In the genomic region with DNA sequence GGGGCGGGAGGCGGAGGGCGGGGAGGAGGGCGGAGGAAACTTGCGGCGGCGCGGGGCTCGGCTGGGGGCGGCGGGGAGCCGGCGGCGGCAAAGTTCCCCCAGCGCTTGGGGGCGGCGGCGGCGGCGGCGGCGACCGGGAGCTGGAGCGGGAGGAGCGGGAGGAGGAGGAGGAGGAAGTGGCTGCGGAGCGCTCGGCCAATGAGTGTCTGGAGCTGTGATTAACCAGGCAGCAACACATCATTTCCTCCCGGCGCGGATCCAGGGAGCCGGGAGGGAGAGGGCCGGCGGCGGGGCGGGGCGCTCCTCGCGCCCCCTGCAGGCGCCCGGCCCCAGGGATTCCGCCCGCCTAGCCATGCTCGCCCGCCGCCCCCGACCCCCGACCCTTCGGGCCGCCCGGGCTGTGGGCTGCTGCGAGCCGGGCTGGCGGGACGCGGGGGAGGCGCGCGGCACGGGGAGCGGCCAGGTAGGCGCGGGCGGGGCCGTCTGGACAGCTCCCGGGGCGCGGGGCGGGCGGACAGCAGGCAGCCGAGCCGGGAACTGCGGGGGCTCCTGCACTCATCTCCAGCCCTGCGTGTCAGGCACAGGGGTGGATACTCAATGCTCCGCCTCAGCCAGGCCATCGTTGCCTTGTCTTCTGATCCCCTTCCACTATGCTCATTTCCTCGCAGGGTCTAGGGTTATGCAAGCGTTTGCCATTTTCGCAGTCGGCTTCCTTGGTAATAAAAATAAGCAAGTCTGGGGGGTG, we compare ENCODE assay signal across 8 mouse cellular contexts. TPM values are rescaled to one million over a fixed set of nuclear protein-coding genes. Genes with fewer than 3 reads are reported as not detected.
A peak's percentile ranks its signal among the peaks of the same experiment; 100 is the strongest.
DNase-seq lines count a peak whose midpoint lies in the region; ATAC-seq and TF ChIP-seq lines count a peak whose summit lies in the region.

Acvr1 (minus strand) TSS at position 92 of the 745 bp plus-strand sequence.
Upp2 (plus strand) TSS at position 233 of the 745 bp plus-strand sequence.

- H3K79me2 ChIP-seq in heart, adult 2 months (replicated peaks; ENCODE audit: control insufficient read depth, insufficient read depth, low read length) = peaks cover 10% of the 10 kb centered on the region

- no peaks in the 10 kb centered on the region for H3K36me3 ChIP-seq in erythroblast, embryonic 14.5 days (ENCODE audit: control insufficient read depth)
- H3K36me3 ChIP-seq in embryonic facial prominence, embryonic 10.5 days (replicated peaks) = no peaks in the 10 kb centered on the region
- H3K36me3 ChIP-seq in heart, adult 2 months (ENCODE audit: control insufficient read depth, insufficient read depth, low read length) = no peaks in the 10 kb centered on the region
- H3K36me3 ChIP-seq in kidney, adult 2 months (ENCODE audit: control insufficient read depth, insufficient read depth, low read length) = no peaks in the 10 kb centered on the region
- no peaks in the 10 kb centered on the region for H3K36me3 ChIP-seq in limb, embryonic 13.5 days
- H3K36me3 ChIP-seq in midbrain, embryonic 14.5 days (ENCODE audit: control insufficient read depth, insufficient read depth, low read length) = no peaks in the 10 kb centered on the region

- intact Hi-C loops in heart, adult 2 months (cut with DNase I) = loop anchor here (1.0 to 5.0 kb wide), 4 partner anchors 34 to 100 kb away; no protein-coding TSS in a partner anchor

- under 1% methylated on average over 63 of the region's 80 CpGs for WGBS in embryonic facial prominence, embryonic 10.5 days
- WGBS in heart, adult 2 months = under 1% methylated on average over 58 of the region's 80 CpGs
- 2% methylated on average over 70 of the region's 80 CpGs for WGBS in kidney, adult 2 months
- WGBS in limb, embryonic 13.5 days = 0% methylated on average over 46 of the region's 80 CpGs
- under 1% methylated on average over 47 of the region's 80 CpGs for WGBS in midbrain, embryonic 14.5 days

- peak; percentile 67 for TF ChIP-seq CTCF in heart, adult 2 months (IDR thresholded peaks at IDR 0.05)
- no peak for TF ChIP-seq CTCF in kidney, adult 2 months (conservative IDR thresholded peaks at IDR 0.05; ENCODE audit: insufficient read depth, insufficient read length, low read depth, low read length)

- H3K4me3 ChIP-seq in erythroblast, embryonic 14.5 days (replicated peaks) = peak within 1 kb of the TSS; percentile 61
- peak within 1 kb of the TSS; percentile 94 for H3K4me3 ChIP-seq in embryonic facial prominence, embryonic 10.5 days
- H3K4me3 ChIP-seq in heart, adult 2 months = peak within 1 kb of the TSS; percentile 77
- peak within 1 kb of the TSS; percentile 90 for H3K4me3 ChIP-seq in kidney, adult 2 months (ENCODE audit: insufficient read depth, low read depth, low read length)
- H3K4me3 ChIP-seq in limb, embryonic 13.5 days = peak within 1 kb of the TSS; percentile 83
- H3K4me3 ChIP-seq in midbrain, embryonic 14.5 days (replicated peaks; ENCODE audit: low read depth, low read length) = peak within 1 kb of the TSS; percentile 79

- peak within 1 kb of the TSS; percentile 97 for H3K27ac ChIP-seq in embryonic facial prominence, embryonic 10.5 days (replicated peaks)
- H3K27ac ChIP-seq in heart, adult 2 months = peak within 1 kb of the TSS; percentile 91
- peak within 1 kb of the TSS; percentile 79 for H3K27ac ChIP-seq in kidney, adult 2 months (ENCODE audit: insufficient read depth, low read depth, low read length)
- peak within 1 kb of the TSS; percentile 96 for H3K27ac ChIP-seq in limb, embryonic 13.5 days
- H3K27ac ChIP-seq in midbrain, embryonic 14.5 days (replicated peaks; ENCODE audit: low read depth, low read length) = peak within 1 kb of the TSS; percentile 99

- H3K9me3 ChIP-seq in erythroblast, embryonic 14.5 days (ENCODE audit: control insufficient read depth, low read length) = peaks cover 3% of the 10 kb centered on the region; the same call in 1 of the 2 replicates
- H3K9me3 ChIP-seq in embryonic facial prominence, embryonic 10.5 days = no peaks in the 10 kb centered on the region
- H3K9me3 ChIP-seq in limb, embryonic 13.5 days = no peaks in the 10 kb centered on the region
- no peaks in the 10 kb centered on the region for H3K9me3 ChIP-seq in midbrain, embryonic 14.5 days (ENCODE audit: control insufficient read depth, low read length)

- no peak for TF ChIP-seq EP300 in heart, adult 2 months (IDR thresholded peaks at IDR 0.05; ENCODE audit: insufficient read depth, low read depth, low read length)

- H3K4me2 ChIP-seq in limb, embryonic 13.5 days (replicated peaks) = peak within 1 kb of the TSS; percentile 78
- H3K4me2 ChIP-seq in midbrain, embryonic 14.5 days (ENCODE audit: low read length) = peak within 1 kb of the TSS; percentile 75

- H3K4me1 ChIP-seq in erythroblast, embryonic 14.5 days (ENCODE audit: control insufficient read depth) = no peaks in the 10 kb centered on the region; the same call in 1 of the 2 replicates
- peaks cover 45% of the 10 kb centered on the region for H3K4me1 ChIP-seq in embryonic facial prominence, embryonic 10.5 days
- H3K4me1 ChIP-seq in heart, adult 2 months (ENCODE audit: control insufficient read depth, insufficient read depth, low read length) = peaks cover 13% of the 10 kb centered on the region
- H3K4me1 ChIP-seq in kidney, adult 2 months (ENCODE audit: control insufficient read depth, insufficient read depth, low read length) = peaks cover 21% of the 10 kb centered on the region
- H3K4me1 ChIP-seq in limb, embryonic 13.5 days = peaks cover 53% of the 10 kb centered on the region
- peaks cover 32% of the 10 kb centered on the region for H3K4me1 ChIP-seq in midbrain, embryonic 14.5 days (ENCODE audit: control insufficient read depth, insufficient read depth, low read length)

- peak; percentile 91 for DNase-seq in embryonic facial prominence, embryonic 10.5 days (ENCODE audit: low spot score)
- DNase-seq in heart, adult 2 months = peak; percentile 90 to 94
- DNase-seq in kidney, adult 2 months = peak; percentile 95
- DNase-seq in midbrain, embryonic 14.5 days = peak; percentile 92
- peak; percentile 8 to 13 for DNase-seq in spleen, postnatal 14 days (ENCODE audit: low spot score in 2 of 2)

- TF ChIP-seq POLR2A in heart, adult 2 months (IDR thresholded peaks at IDR 0.05; ENCODE audit: insufficient read depth, low read depth, low read length) = peak; percentile 27; the same call in 1 of the 2 replicates
- TF ChIP-seq POLR2A in kidney, adult 2 months (IDR thresholded peaks at IDR 0.05; ENCODE audit: low read depth, low read length) = peak; percentile 22

- H3K27me3 ChIP-seq in erythroblast, embryonic 14.5 days (ENCODE audit: control insufficient read depth) = peaks cover 44% of the 10 kb centered on the region
- H3K27me3 ChIP-seq in embryonic facial prominence, embryonic 10.5 days (replicated peaks; ENCODE audit: low read depth, poor library complexity, severe bottlenecking) = no peaks in the 10 kb centered on the region
- H3K27me3 ChIP-seq in heart, adult 2 months (ENCODE audit: control insufficient read depth, insufficient read depth, low read length) = no peaks in the 10 kb centered on the region
- no peaks in the 10 kb centered on the region for H3K27me3 ChIP-seq in kidney, adult 2 months (replicated peaks; ENCODE audit: control insufficient read depth, insufficient read depth, low read length)
- no peaks in the 10 kb centered on the region for H3K27me3 ChIP-seq in limb, embryonic 13.5 days
- no peaks in the 10 kb centered on the region for H3K27me3 ChIP-seq in midbrain, embryonic 14.5 days (ENCODE audit: control insufficient read depth, insufficient read depth, low read length)

- no peak for ATAC-seq in erythroblast, adult 5-6 weeks (replicated peaks; ENCODE audit: low FRiP score, poor library complexity, severe bottlenecking)
- peak; percentile 95 for ATAC-seq in limb, embryonic 13.5 days (ENCODE audit: low FRiP score, low read depth)
- ATAC-seq in midbrain, embryonic 14.5 days (ENCODE audit: low FRiP score, low TSS enrichment) = peak; percentile 95

- H3K9ac ChIP-seq in heart, adult 2 months (ENCODE audit: low read depth, low read length) = peak within 1 kb of the TSS; percentile 96
- H3K9ac ChIP-seq in limb, embryonic 13.5 days = peak within 1 kb of the TSS; percentile 88
- peak within 1 kb of the TSS; percentile 95 for H3K9ac ChIP-seq in midbrain, embryonic 14.5 days (replicated peaks; ENCODE audit: low read length)

RNA-seq across cellular contexts. Expression of gene Acvr1, which starts in this region (rescaled TPM):
- not detected in 2 replicates for polyA plus RNA-seq in erythroblast, embryonic 14.5 days (2012)
- 0.77 and 0.84 TPM in 2 replicates for total RNA-seq in erythroblast, adult 5-6 weeks (2015; ENCODE audit: low replicate concordance)
- 2.8 TPM in 1 of 2 replicates, not detected in the other for total RNA-seq in erythroblast, adult 5-6 weeks (2017; ENCODE audit: low replicate concordance)
- polyA plus RNA-seq in embryonic facial prominence, embryonic 10.5 days (2016; fragmentation: Nextera tagmentation; extraction: Ambion mirVana) = 3.7 and 4.3 TPM in 2 replicates
- total RNA-seq in heart, adult 2 months (2021) = 10 to 100 TPM; 14.6 to 15.7 TPM
- 7.4 and 12.1 TPM in 2 replicates for polyA plus RNA-seq in heart, adult 2 months (2012; rRNA removed)
- polyA plus RNA-seq in kidney, adult 2 months (2012; rRNA removed) = 5.6 and 6.3 TPM in 2 replicates
- polyA plus RNA-seq in limb, embryonic 13.5 days (2015; fragmentation: Nextera tagmentation; extraction: Ambion mirVana) = 7.9 and 8.6 TPM in 2 replicates
- 5.6 and 7.5 TPM in 2 replicates for polyA plus RNA-seq in midbrain, embryonic 14.5 days (2014; fragmentation: Nextera tagmentation; extraction: Ambion mirVana)

RNA-seq across cellular contexts. Expression of gene Upp2, which starts in this region (rescaled TPM):
- not detected in 2 replicates for polyA plus RNA-seq in erythroblast, embryonic 14.5 days (2012)
- not detected in 2 replicates for total RNA-seq in erythroblast, adult 5-6 weeks (2015; ENCODE audit: low replicate concordance)
- total RNA-seq in erythroblast, adult 5-6 weeks (2017; ENCODE audit: low replicate concordance) = not detected in 2 replicates
- 4.6 and 6.3 TPM in 2 replicates for polyA plus RNA-seq in embryonic facial prominence, embryonic 10.5 days (2016; fragmentation: Nextera tagmentation; extraction: Ambion mirVana)
- 1 to 10 TPM; 2.2 to 3.3 TPM for total RNA-seq in heart, adult 2 months (2021)
- polyA plus RNA-seq in heart, adult 2 months (2012; rRNA removed) = 3.0 and 5.1 TPM in 2 replicates
- 14.0 and 15.5 TPM in 2 replicates for polyA plus RNA-seq in kidney, adult 2 months (2012; rRNA removed)
- 9.5 and 10.4 TPM in 2 replicates for polyA plus RNA-seq in limb, embryonic 13.5 days (2015; fragmentation: Nextera tagmentation; extraction: Ambion mirVana)
- polyA plus RNA-seq in midbrain, embryonic 14.5 days (2014; fragmentation: Nextera tagmentation; extraction: Ambion mirVana) = 14.1 and 14.4 TPM in 2 replicates

Comparison
In these comparisons a context has a peak if more than half of its experiments do, and no peak if none do; other contexts are left out.
1. RNA of gene Acvr1 (total RNA-seq): 14.6 to 15.7 TPM in heart, adult 2 months; 0.77 to 2.8 TPM in erythroblast, adult 5-6 weeks; every median in the first group is over 4 times any median in the second.
2. DNase-seq: peak in every context shown above with its lines; median percentile 95 in kidney, adult 2 months; 92 in heart, adult 2 months; 92 in midbrain, embryonic 14.5 days; 91 in embryonic facial prominence, embryonic 10.5 days; 10 in spleen, postnatal 14 days.
3. Peak in every context shown above with its lines, with median percentiles within 50 percentile points of each other: H3K4me3 ChIP-seq, H3K27ac ChIP-seq and H3K9ac ChIP-seq.